Mouse (Mus musculus): Measurements from ENCODE around the gene Gnmt. TPM values are rescaled to one million over a fixed set of nuclear protein-coding genes. Genes with fewer than 3 reads are reported as not detected.
A peak's percentile ranks its signal among the peaks of the same experiment; 100 is the strongest.

Gene Gnmt
- total RNA-seq, 1 experiment from 2014 or later = not detected

DNA sequence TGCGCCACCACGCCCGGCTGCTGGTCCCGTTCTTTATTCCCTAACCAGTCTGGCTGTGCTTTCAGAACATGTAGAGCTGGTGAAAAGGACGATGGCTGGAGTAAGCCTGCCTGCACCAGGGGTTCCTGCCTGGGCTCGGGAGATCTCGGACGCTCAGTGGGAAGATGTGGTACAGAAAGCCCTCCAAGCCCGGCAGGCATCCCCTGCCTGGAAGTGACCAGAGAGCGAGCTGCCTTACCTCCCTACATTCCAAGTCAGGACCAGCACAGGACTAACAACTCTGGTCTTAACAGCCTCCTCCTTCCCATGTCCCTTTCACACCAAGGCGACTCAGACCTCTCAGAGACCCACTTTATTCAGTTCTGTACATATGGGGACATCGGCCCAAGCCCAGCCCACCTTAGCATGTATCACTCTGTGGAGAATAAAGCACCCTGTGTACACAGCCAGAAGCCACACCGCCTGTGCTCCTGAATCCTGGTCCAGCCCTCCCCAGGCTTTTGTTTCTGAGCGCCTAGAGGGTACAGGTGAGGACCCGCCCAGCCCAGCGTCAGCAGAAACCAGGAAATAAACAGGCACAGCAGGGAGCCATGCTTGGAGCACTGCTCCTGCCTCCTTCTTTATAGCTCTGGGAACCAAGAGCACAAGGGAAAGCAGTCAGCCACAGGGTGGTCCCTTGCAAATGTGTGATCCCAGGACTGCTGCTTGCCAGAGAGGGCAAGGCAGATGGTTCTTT, 46.1 kb downstream of the Gnmt start:
- no peak for ATAC-seq (replicated peaks in 1 of 2; ENCODE audit: insufficient read depth in 1 of 2, low FRiP score in 2 of 2, low TSS enrichment in 1 of 2, low read depth in 1 of 2, poor library complexity in 2 of 2, severe bottlenecking in 2 of 2)

DNA sequence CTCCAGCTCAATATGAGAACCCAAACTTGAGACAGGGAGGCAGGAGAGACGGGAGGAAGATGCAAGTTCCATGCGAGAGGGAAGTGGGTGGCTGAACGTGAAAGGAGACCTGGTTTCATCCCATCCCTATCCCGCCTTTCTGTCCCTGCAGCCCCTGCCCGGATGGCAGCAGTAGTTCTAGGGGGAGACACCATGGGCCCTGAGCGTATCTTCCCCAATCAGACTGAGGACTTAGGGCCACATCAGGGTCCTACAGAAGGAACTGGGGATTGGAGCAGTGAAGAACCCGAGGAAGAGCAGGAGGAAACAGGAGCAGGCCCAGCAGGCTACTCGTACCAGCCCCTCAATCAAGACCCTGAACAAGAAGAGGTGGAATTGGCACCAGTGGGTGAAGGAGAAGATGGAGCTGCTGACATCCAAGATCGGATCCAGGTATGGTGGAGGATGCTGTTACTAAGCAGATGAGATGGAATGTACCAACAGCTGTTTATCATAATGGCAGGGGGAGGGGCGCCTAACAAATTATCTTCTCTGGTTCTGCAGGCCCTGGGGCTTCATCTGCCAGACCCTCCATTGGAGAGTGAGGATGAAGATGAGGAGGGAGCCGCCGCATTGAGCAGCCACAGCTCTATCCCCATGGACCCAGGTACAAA, 47.4 kb downstream of the Gnmt start:
- ATAC-seq (replicated peaks in 1 of 2; ENCODE audit: insufficient read depth in 1 of 2, low FRiP score in 2 of 2, low TSS enrichment in 1 of 2, low read depth in 1 of 2, poor library complexity in 2 of 2, severe bottlenecking in 2 of 2) = no peak

DNA sequence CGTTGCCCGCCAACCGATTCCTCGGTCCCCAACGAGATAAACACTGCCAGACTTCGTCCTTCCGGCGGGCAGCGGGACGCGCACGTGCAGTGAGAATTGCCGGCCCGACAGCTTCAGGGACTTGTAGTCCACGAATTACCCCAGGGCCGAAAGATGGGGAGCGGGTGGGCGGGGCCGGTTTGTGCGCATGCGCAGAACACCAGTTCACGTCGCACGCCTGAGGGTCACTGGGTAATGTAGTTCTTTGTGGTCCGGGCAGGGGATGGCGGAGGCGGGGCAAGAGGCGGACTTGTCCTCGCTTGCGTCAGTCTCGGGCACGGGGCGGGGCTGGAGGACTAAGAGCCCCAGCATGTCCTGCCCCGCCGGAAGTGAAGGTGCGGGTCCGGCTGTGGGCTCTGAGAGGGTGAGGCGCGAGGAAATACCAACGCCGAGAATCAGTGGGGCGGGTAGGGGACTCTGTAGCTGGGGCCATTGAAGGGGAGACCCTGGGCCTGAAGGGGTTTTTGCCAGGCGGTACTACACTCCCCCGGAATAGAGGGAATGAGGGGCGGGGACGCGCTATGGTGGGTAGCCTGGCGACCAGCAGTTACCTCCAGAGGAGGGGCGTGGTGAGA, 48.1 kb downstream of the Gnmt start, which contains the start of gene Klhdc3:
TSS of gene Klhdc3 (minus strand) at position 155 of the 614 bp plus-strand sequence.
- ATAC-seq (replicated peaks in 1 of 2; ENCODE audit: insufficient read depth in 1 of 2, low FRiP score in 2 of 2, low TSS enrichment in 1 of 2, low read depth in 1 of 2, poor library complexity in 2 of 2, severe bottlenecking in 2 of 2) = peak; percentile 95 to 98

DNA sequence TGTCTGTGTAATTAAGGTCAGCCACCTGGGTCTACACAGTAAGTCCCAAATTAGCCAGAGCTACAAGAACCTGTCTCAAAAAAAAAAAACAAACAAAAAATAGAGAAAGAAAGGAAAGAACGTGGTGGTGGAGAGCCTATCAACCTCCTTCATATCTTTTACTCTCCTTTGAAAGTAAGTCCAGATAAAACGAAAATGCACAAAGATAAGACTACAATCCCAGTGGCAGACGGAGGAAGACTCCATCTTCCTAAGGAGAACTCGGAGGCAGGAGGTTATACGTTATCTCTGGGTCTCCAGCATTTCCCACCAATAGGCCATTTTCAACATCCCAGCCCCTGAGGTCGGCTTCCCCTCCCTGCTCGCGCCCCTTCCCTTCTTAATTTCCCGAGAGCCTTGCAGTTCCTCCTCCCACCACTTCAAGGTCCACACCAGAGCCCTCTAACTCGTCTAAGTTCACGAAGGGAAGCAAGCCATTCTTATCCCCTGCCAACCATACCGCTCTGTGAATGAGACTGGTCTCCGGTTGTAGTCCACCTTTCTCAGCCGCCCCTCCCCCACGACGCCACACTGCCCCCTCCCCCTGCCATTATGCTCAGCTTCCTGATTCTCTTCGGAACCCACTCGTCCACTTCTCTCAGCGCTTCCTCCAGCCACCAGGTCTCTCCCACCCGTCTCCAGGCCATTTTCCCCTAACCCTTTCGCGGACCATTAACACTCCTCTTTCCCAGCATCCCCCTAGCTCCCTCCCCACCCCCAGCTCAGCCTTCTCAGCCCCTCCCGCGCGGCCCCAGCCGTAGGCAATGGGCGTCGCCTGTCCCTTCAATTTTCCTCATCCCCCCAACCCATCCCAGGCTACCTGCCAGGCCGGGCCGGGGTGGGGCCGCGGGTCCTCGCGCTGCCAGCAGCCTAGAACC, 48.9 kb downstream of the Gnmt start:
- ATAC-seq (replicated peaks in 1 of 2; ENCODE audit: insufficient read depth in 1 of 2, low FRiP score in 2 of 2, low TSS enrichment in 1 of 2, low read depth in 1 of 2, poor library complexity in 2 of 2, severe bottlenecking in 2 of 2) = peak in 1 of 2 experiments; percentile 41; a peak in 2 of 4 replicates

DNA sequence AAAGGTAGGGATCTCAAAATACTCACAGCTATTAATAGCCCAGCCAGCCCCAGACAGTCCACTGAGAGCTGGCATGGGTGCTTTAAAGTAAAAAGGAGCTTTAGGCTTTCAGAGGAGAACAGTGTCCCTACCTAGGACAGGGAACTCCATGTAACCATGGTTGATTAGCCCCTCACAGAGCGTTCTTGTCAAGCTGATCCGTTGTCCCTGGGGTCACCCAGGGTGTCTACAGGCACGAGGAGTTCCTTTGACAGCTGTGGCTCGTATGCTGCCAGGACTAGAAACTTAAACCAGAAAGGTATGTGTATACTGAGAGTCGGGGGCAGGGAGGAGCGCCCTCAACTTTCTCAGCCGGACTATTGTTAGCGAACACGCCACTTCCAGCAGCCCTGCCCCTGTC, 50.1 kb downstream of the Gnmt start:
- no peak for ATAC-seq (replicated peaks in 1 of 2; ENCODE audit: insufficient read depth in 1 of 2, low FRiP score in 2 of 2, low TSS enrichment in 1 of 2, low read depth in 1 of 2, poor library complexity in 2 of 2, severe bottlenecking in 2 of 2)

DNA sequence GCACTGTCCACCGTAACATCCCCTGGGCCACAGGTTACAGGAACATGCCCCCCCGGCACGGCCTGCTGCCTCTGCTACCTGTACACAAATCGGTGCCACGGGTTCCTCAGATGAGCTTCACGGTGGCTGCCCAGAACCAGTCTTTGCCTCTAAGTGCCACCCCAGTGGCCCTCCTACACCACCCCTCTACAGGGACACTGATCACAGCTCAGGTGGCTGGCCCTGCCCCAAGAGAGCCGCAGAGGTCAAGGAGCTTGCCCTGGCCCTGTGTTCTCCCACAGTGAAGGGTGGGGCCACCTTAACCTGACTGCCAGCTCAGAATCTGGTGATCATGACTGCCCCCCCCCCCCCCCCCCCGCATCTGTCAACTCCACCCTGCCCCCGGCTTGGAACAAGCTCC, 50.6 kb downstream of the Gnmt start, which contains the start of gene Mea1:
TSS of gene Mea1 (plus strand) at position 378 of the 400 bp plus-strand sequence.
- ATAC-seq (replicated peaks in 1 of 2; ENCODE audit: insufficient read depth in 1 of 2, low FRiP score in 2 of 2, low TSS enrichment in 1 of 2, low read depth in 1 of 2, poor library complexity in 2 of 2, severe bottlenecking in 2 of 2) = no peak

Other genes with a start within 250 kb of the Gnmt start
- 0.05 and 0.69 TPM in 2 replicates for gene Ttbk1, start 241.5 kb downstream of the Gnmt start, total RNA-seq (2017)
- gene Dnph1, start 232.5 kb downstream of the Gnmt start, total RNA-seq (2017) = 11.1 and 21.0 TPM in 2 replicates
- 32.9 and 33.6 TPM in 2 replicates for gene Cul9, start 182.8 kb downstream of the Gnmt start, total RNA-seq (2017)
- gene Srf, start 173.0 kb downstream of the Gnmt start, total RNA-seq (2017) = 28.3 and 30.8 TPM in 2 replicates
- 7.2 and 15.6 TPM in 2 replicates for gene Ptk7, start 99.7 kb downstream of the Gnmt start, total RNA-seq (2017)
- gene Klc4, start 83.1 kb downstream of the Gnmt start, total RNA-seq (2017) = 11.9 and 15.2 TPM in 2 replicates
- 61.8 and 66.1 TPM in 2 replicates for gene Mrpl2, start 82.9 kb downstream of the Gnmt start, total RNA-seq (2017)
- 27.0 and 37.8 TPM in 2 replicates for gene Cul7, start 78.8 kb downstream of the Gnmt start, total RNA-seq (2017)
- 38.1 and 47.0 TPM in 2 replicates for gene Rrp36, start 54.8 kb downstream of the Gnmt start, total RNA-seq (2017)
- 53.3 and 74.4 TPM in 2 replicates for gene Mea1, start 50.4 kb downstream of the Gnmt start, total RNA-seq (2017)
- gene Klhdc3, start 48.3 kb downstream of the Gnmt start, total RNA-seq (2017) = 21.5 and 22.1 TPM in 2 replicates
- 37.0 and 37.4 TPM in 2 replicates for gene Ppp2r5d, start 24.1 kb downstream of the Gnmt start, total RNA-seq (2017)
- 16.1 and 16.2 TPM in 2 replicates for gene Pex6, start 17.7 kb downstream of the Gnmt start, total RNA-seq (2017)
- gene Cnpy3, start 23.0 kb upstream of the Gnmt start, total RNA-seq (2017) = 71.4 and 84.6 TPM in 2 replicates
- not detected in 2 replicates for gene Ptcra, start 34.5 kb upstream of the Gnmt start, total RNA-seq (2017)
- 8.1 and 22.0 TPM in 2 replicates for gene 2310039H08Rik, start 43.5 kb upstream of the Gnmt start, total RNA-seq (2017)
- gene Rpl7l1, start 53.5 kb upstream of the Gnmt start, total RNA-seq (2017) = 121 and 185 TPM in 2 replicates
- gene Bicral, start 129.3 kb upstream of the Gnmt start, total RNA-seq (2017) = 27.0 and 27.5 TPM in 2 replicates
- gene Tbcc, start 161.5 kb upstream of the Gnmt start, total RNA-seq (2017) = 13.5 and 14.6 TPM in 2 replicates
- not detected in 2 replicates for gene Prph2, start 181.3 kb upstream of the Gnmt start, total RNA-seq (2017)

All from hematopoietic stem cell, adult 5-6 weeks (primary cell).